Mouse (Mus musculus) testis, adult 2 months (tissue): ENCODE results near the gene Palm2.

Experiments used
- CTCF ChIP-seq: fragments of 200-500 bp; IDR thresholded peaks from 2 replicates; pipeline ENCODE4 v1.5.1; 2012; ENCODE audit warnings: low read depth, mild to moderate bottlenecking, inconsistent platforms, low read length, moderate library complexity; ENCODE audit not compliant: control insufficient read depth, insufficient read depth, insufficient replicate concordance
- POLR2A ChIP-seq: fragments of 200-500 bp; IDR thresholded peaks from 2 replicates; pipeline ENCODE4 v1.6.1; 2012; ENCODE audit warnings: low read depth, mild to moderate bottlenecking, inconsistent platforms, low read length, moderate library complexity; ENCODE audit not compliant: control insufficient read depth

GRCm38 (mm10) chr4:57514003-57514937, 80.2 kb downstream of the Palm2 start:
- TF ChIP-seq CTCF: no peak
- no peak for TF ChIP-seq POLR2A
